In genomic region chr17:23828271-23829001, GRCm38 (mm10) we compare ENCODE assay signal across 8 mouse cellular contexts. TPM values are rescaled to one million over a fixed set of nuclear protein-coding genes. Genes with fewer than 3 reads are reported as not detected.
DNase-seq lines count a peak whose midpoint lies in the region; ATAC-seq and TF ChIP-seq lines count a peak whose summit lies in the region.

No protein-coding gene starts in this region.

- under 1% methylated on average over 47 of the region's 47 CpGs for WGBS in embryonic facial prominence, embryonic 13.5 days
- under 1% methylated on average over 42 of the region's 47 CpGs for WGBS in heart, embryonic 12.5 days
- WGBS in lung, embryonic 15.5 days: 0% methylated on average over 47 of the region's 47 CpGs
- under 1% methylated on average over 47 of the region's 47 CpGs for WGBS in neural tube, embryonic 15.5 days

- peaks cover 20% of the 10 kb centered on the region for H3K4me1 ChIP-seq in embryonic facial prominence, embryonic 13.5 days
- H3K4me1 ChIP-seq in heart, embryonic 12.5 days (replicated peaks): peaks cover 11% of the 10 kb centered on the region
- peaks cover 16% of the 10 kb centered on the region for H3K4me1 ChIP-seq in lung, embryonic 15.5 days
- peaks cover 30% of the 10 kb centered on the region for H3K4me1 ChIP-seq in neural tube, embryonic 15.5 days

- ATAC-seq in embryonic facial prominence, embryonic 13.5 days (ENCODE audit: insufficient number of reproducible peaks, insufficient read depth, low FRiP score, low TSS enrichment, low read depth): peak; percentile 45
- peak; percentile 73 for ATAC-seq in heart, embryonic 12.5 days (ENCODE audit: insufficient number of reproducible peaks, low FRiP score)
- peak; percentile 70 for ATAC-seq in lung, embryonic 15.5 days (ENCODE audit: borderline replicate concordance, extremely low read depth, low FRiP score, low TSS enrichment)
- ATAC-seq in neural tube, embryonic 15.5 days (ENCODE audit: low FRiP score): peak; percentile 79

- H3K4me2 ChIP-seq in embryonic facial prominence, embryonic 13.5 days: peak overlapping the region; percentile 71
- peak overlapping the region; percentile 73 for H3K4me2 ChIP-seq in heart, embryonic 12.5 days
- peak overlapping the region; percentile 71 for H3K4me2 ChIP-seq in lung, embryonic 15.5 days
- H3K4me2 ChIP-seq in neural tube, embryonic 15.5 days: peak overlapping the region; percentile 82

- no peak for TF ChIP-seq CTCF in C2C12 (IDR thresholded peaks at IDR 0.05; ENCODE audit: control insufficient read depth, insufficient read depth, insufficient read length)

- H3K9ac ChIP-seq in embryonic facial prominence, embryonic 13.5 days: peak overlapping the region; percentile 93
- H3K9ac ChIP-seq in heart, embryonic 12.5 days: peak overlapping the region; percentile 88
- H3K9ac ChIP-seq in lung, embryonic 15.5 days: peak overlapping the region; percentile 73
- H3K9ac ChIP-seq in neural tube, embryonic 15.5 days (replicated peaks): peak overlapping the region; percentile 78

- peak overlapping the region; percentile 95 for H3K27ac ChIP-seq in embryonic facial prominence, embryonic 13.5 days
- peak overlapping the region; percentile 74 for H3K27ac ChIP-seq in heart, embryonic 12.5 days (ENCODE audit: poor library complexity, severe bottlenecking)
- H3K27ac ChIP-seq in lung, embryonic 15.5 days: peak overlapping the region; percentile 79
- peak overlapping the region; percentile 96 for H3K27ac ChIP-seq in neural tube, embryonic 15.5 days (replicated peaks)

- peaks cover 38% of the 10 kb centered on the region for H3K36me3 ChIP-seq in C2C12 (ENCODE audit: control insufficient read depth, insufficient read depth)
- H3K36me3 ChIP-seq in embryonic facial prominence, embryonic 13.5 days: peaks cover 39% of the 10 kb centered on the region
- peaks cover 38% of the 10 kb centered on the region for H3K36me3 ChIP-seq in heart, embryonic 12.5 days
- H3K36me3 ChIP-seq in lung, embryonic 15.5 days: peaks cover 35% of the 10 kb centered on the region
- peaks cover 39% of the 10 kb centered on the region for H3K36me3 ChIP-seq in neural tube, embryonic 15.5 days

- peaks cover 30% of the 10 kb centered on the region for H3K79me2 ChIP-seq in C2C12 (ENCODE audit: control insufficient read depth, insufficient read depth)

- peak; percentile 90 for DNase-seq in ZHBTc4 (ENCODE audit: low read depth, low spot score)
- DNase-seq in kidney, postnatal 4 days: peak; percentile 69 to 82
- peak; percentile 71 to 77 for DNase-seq in thymus, postnatal 36 days

- H3K4me3 ChIP-seq in C2C12 (ENCODE audit: insufficient read depth, poor library complexity, severe bottlenecking): peak overlapping the region; percentile 87
- peak overlapping the region; percentile 87 for H3K4me3 ChIP-seq in embryonic facial prominence, embryonic 13.5 days
- H3K4me3 ChIP-seq in heart, embryonic 12.5 days: peak overlapping the region; percentile 83
- peak overlapping the region; percentile 75 for H3K4me3 ChIP-seq in lung, embryonic 15.5 days
- H3K4me3 ChIP-seq in neural tube, embryonic 15.5 days (replicated peaks): peak overlapping the region; percentile 74

- H3K9me3 ChIP-seq in embryonic facial prominence, embryonic 13.5 days: no peaks in the 10 kb centered on the region
- no peaks in the 10 kb centered on the region for H3K9me3 ChIP-seq in heart, embryonic 12.5 days (replicated peaks)
- H3K9me3 ChIP-seq in lung, embryonic 15.5 days: no peaks in the 10 kb centered on the region
- H3K9me3 ChIP-seq in neural tube, embryonic 15.5 days (replicated peaks): no peaks in the 10 kb centered on the region

- H3K27me3 ChIP-seq in C2C12 (ENCODE audit: control insufficient read depth, insufficient read depth, insufficient read length): no peaks in the 10 kb centered on the region
- peaks cover 19% of the 10 kb centered on the region for H3K27me3 ChIP-seq in embryonic facial prominence, embryonic 13.5 days
- peaks cover 29% of the 10 kb centered on the region for H3K27me3 ChIP-seq in heart, embryonic 12.5 days (replicated peaks)
- peaks cover 16% of the 10 kb centered on the region for H3K27me3 ChIP-seq in lung, embryonic 15.5 days
- peaks cover 12% of the 10 kb centered on the region for H3K27me3 ChIP-seq in neural tube, embryonic 15.5 days (replicated peaks)

- H3K79me3 ChIP-seq in C2C12 (ENCODE audit: low read depth): peaks cover 14% of the 10 kb centered on the region

- peak overlapping the region; percentile 98 for H3ac ChIP-seq in C2C12 (ENCODE audit: control insufficient read depth, insufficient read length, low read depth)

TF ChIP-seq in C2C12, 6 proteins besides CTCF, POLR2A, EP300 and RAD21:
- TF ChIP-seq MAX (IDR thresholded peaks at IDR 0.05) (no peak), USF1 (IDR thresholded peaks at IDR 0.05; ENCODE audit: low read depth) (no peak), CEBPB (IDR thresholded peaks at IDR 0.05; ENCODE audit: low read depth) (no peak), MYOD1 (IDR thresholded peaks at IDR 0.05; ENCODE audit: control insufficient read depth, insufficient read length, low read depth) (no peak), MYOG (IDR thresholded peaks at IDR 0.05; ENCODE audit: control insufficient read depth, extremely low read depth, insufficient read length) (no peak), FOSL1 (IDR thresholded peaks at IDR 0.05; ENCODE audit: insufficient read depth, low read length, poor library complexity, severe bottlenecking) (no peak)

RNA-seq across cellular contexts. Expression of gene Elob, which starts 0.5 kb away (rescaled TPM):
- polyA plus RNA-seq in C2C12 (2012; fragmentation: generic; extraction: Trizol): 852 TPM
- 1,169 and 1,240 TPM in 2 replicates for polyA plus RNA-seq in embryonic facial prominence, embryonic 13.5 days (2015; fragmentation: Nextera tagmentation; extraction: Ambion mirVana)
- polyA plus RNA-seq in heart, embryonic 12.5 days (2016; fragmentation: Nextera tagmentation; extraction: Ambion mirVana): 878 and 903 TPM in 2 replicates
- 927 and 1,006 TPM in 2 replicates for polyA plus RNA-seq in lung, embryonic 15.5 days (2015; fragmentation: Nextera tagmentation; extraction: Ambion mirVana)
- 1,232 and 1,344 TPM in 2 replicates for polyA plus RNA-seq in neural tube, embryonic 15.5 days (2015; fragmentation: Nextera tagmentation; extraction: Ambion mirVana)

RNA-seq across cellular contexts. Expression of gene Prss33, which starts 7.4 kb away (rescaled TPM):
- polyA plus RNA-seq in C2C12 (2012; fragmentation: generic; extraction: Trizol): not detected
- 0.38 and 0.48 TPM in 2 replicates for polyA plus RNA-seq in embryonic facial prominence, embryonic 13.5 days (2015; fragmentation: Nextera tagmentation; extraction: Ambion mirVana)
- polyA plus RNA-seq in heart, embryonic 12.5 days (2016; fragmentation: Nextera tagmentation; extraction: Ambion mirVana): not detected in 2 replicates
- 0.12 TPM in 1 of 2 replicates, not detected in the other for polyA plus RNA-seq in lung, embryonic 15.5 days (2015; fragmentation: Nextera tagmentation; extraction: Ambion mirVana)
- not detected in 2 replicates for polyA plus RNA-seq in neural tube, embryonic 15.5 days (2015; fragmentation: Nextera tagmentation; extraction: Ambion mirVana)

RNA-seq across cellular contexts. Expression of gene Prss32, which starts 15.2 kb away (rescaled TPM):
- 0.02 TPM for polyA plus RNA-seq in C2C12 (2012; fragmentation: generic; extraction: Trizol)
- 0.78 TPM in 1 of 2 replicates, not detected in the other for polyA plus RNA-seq in embryonic facial prominence, embryonic 13.5 days (2015; fragmentation: Nextera tagmentation; extraction: Ambion mirVana)
- not detected in 2 replicates for polyA plus RNA-seq in heart, embryonic 12.5 days (2016; fragmentation: Nextera tagmentation; extraction: Ambion mirVana)
- not detected in 2 replicates for polyA plus RNA-seq in lung, embryonic 15.5 days (2015; fragmentation: Nextera tagmentation; extraction: Ambion mirVana)
- polyA plus RNA-seq in neural tube, embryonic 15.5 days (2015; fragmentation: Nextera tagmentation; extraction: Ambion mirVana): 0.50 and 1.1 TPM in 2 replicates

RNA-seq across cellular contexts. Expression of gene Prss41, which starts 15.5 kb away (rescaled TPM):
- polyA plus RNA-seq in C2C12 (2012; fragmentation: generic; extraction: Trizol): 0.02 TPM
- 2.0 TPM in 2 replicates for polyA plus RNA-seq in embryonic facial prominence, embryonic 13.5 days (2015; fragmentation: Nextera tagmentation; extraction: Ambion mirVana)
- polyA plus RNA-seq in heart, embryonic 12.5 days (2016; fragmentation: Nextera tagmentation; extraction: Ambion mirVana): 0.36 TPM in 1 of 2 replicates, not detected in the other
- polyA plus RNA-seq in lung, embryonic 15.5 days (2015; fragmentation: Nextera tagmentation; extraction: Ambion mirVana): 1.1 and 1.3 TPM in 2 replicates
- 1.9 and 2.0 TPM in 2 replicates for polyA plus RNA-seq in neural tube, embryonic 15.5 days (2015; fragmentation: Nextera tagmentation; extraction: Ambion mirVana)

RNA-seq across cellular contexts. Expression of gene Srrm2, which starts 38.1 kb away (rescaled TPM):
- polyA plus RNA-seq in C2C12 (2012; fragmentation: generic; extraction: Trizol): 63.8 TPM
- polyA plus RNA-seq in embryonic facial prominence, embryonic 13.5 days (2015; fragmentation: Nextera tagmentation; extraction: Ambion mirVana): 616 and 642 TPM in 2 replicates
- 399 TPM in 2 replicates for polyA plus RNA-seq in heart, embryonic 12.5 days (2016; fragmentation: Nextera tagmentation; extraction: Ambion mirVana)
- 416 and 431 TPM in 2 replicates for polyA plus RNA-seq in lung, embryonic 15.5 days (2015; fragmentation: Nextera tagmentation; extraction: Ambion mirVana)
- 479 and 502 TPM in 2 replicates for polyA plus RNA-seq in neural tube, embryonic 15.5 days (2015; fragmentation: Nextera tagmentation; extraction: Ambion mirVana)

Comparison
In these comparisons a context has a peak if more than half of its experiments do, and no peak if none do; other contexts are left out.
1. Peak in every context shown above with its lines: DNase-seq, ATAC-seq, H3K4me3 ChIP-seq and H3K27ac ChIP-seq.